Mouse (Mus musculus) CH12.LX (cell line): ENCODE data around the gene Nagpa. TPM values are rescaled to one million over a fixed set of nuclear protein-coding genes. Genes with fewer than 3 reads are reported as not detected.

ENCODE experiments used
- DNase-seq: peaks from one replicate; pipeline ENCODE4 v3.0.0-alpha.2; 2013; ENCODE audit errors: extremely low read depth
- H3K27ac ChIP-seq: 2 replicates; pipeline ENCODE4 v1.5.1; 2012; ENCODE audit warnings: low read depth, mild to moderate bottlenecking, control low read depth, moderate library complexity; ENCODE audit not compliant: insufficient read depth
- H3K27me3 ChIP-seq: replicated peaks from 2 replicates; pipeline ENCODE3; 2012; ENCODE audit warnings: inconsistent platforms
- H3K36me3 ChIP-seq, 2 experiments: replicated peaks in 1 of 2; 2 replicates each; pipeline versions ENCODE3 to v1.6.1; 2012; ENCODE audit warnings: inconsistent platforms in 1 of 2, low read length in 1 of 2, mild to moderate bottlenecking in 1 of 2, mixed read lengths in 1 of 2, moderate library complexity in 1 of 2; ENCODE audit not compliant: control insufficient read depth in 1 of 2, insufficient read depth in 1 of 2
- H3K4me1 ChIP-seq, 2 experiments: 2 replicates each; pipeline ENCODE4 v1.6.1; 2012; ENCODE audit warnings: inconsistent platforms in 1 of 2, moderate library complexity in 1 of 2; ENCODE audit not compliant: insufficient read depth in 2 of 2, control insufficient read depth in 1 of 2
- H3K4me2 ChIP-seq: 2 replicates; pipeline ENCODE4 v1.6.1; 2012; ENCODE audit warnings: low read depth, mild to moderate bottlenecking, control low read depth; ENCODE audit not compliant: poor library complexity, insufficient read depth, severe bottlenecking
- H3K4me3 ChIP-seq, 3 experiments: fragments of 150-350 bp in 1 of 3; sonication (generic) in 1 of 3; replicated peaks in 1 of 3; 2 replicates each; pipeline versions ENCODE3 to v1.5.1; 2011 to 2012; ENCODE audit warnings: low read depth in 2 of 3, low read length in 2 of 3, mild to moderate bottlenecking in 2 of 3, moderate library complexity in 2 of 3, control low read depth in 1 of 3, improper control_type of control experiment in 1 of 3, inconsistent platforms in 1 of 3, mixed read lengths in 1 of 3; ENCODE audit not compliant: poor library complexity in 1 of 3
- H3K79me2 ChIP-seq: replicated peaks from 2 replicates; pipeline ENCODE4 v1.6.1; 2012; ENCODE audit warnings: mild to moderate bottlenecking, moderate library complexity; ENCODE audit not compliant: control insufficient read depth, poor library complexity, insufficient read depth, severe bottlenecking; ENCODE audit errors: extremely low read depth
- H3K9ac ChIP-seq: 2 replicates; pipeline ENCODE4 v1.6.1; 2012; ENCODE audit warnings: low read depth, mild to moderate bottlenecking, control low read depth, moderate library complexity; ENCODE audit not compliant: insufficient read depth
- H3K9me3 ChIP-seq: replicated peaks from 2 replicates; pipeline ENCODE3; 2012; ENCODE audit warnings: low read length, inconsistent platforms, mixed read lengths
- BHLHE40 ChIP-seq: IDR thresholded peaks from 2 replicates; pipeline ENCODE4 v1.6.1; 2011; ENCODE audit warnings: mild to moderate bottlenecking, low read depth, low read length, improper control_type of control experiment
- CHD1 ChIP-seq: IDR thresholded peaks from 2 replicates; pipeline ENCODE4 v1.6.1; 2012; ENCODE audit warnings: low read depth, low read length, improper control_type of control experiment, inconsistent platforms
- CTCF ChIP-seq, 2 experiments: IDR thresholded peaks in 1 of 2; conservative IDR thresholded peaks in 1 of 2; 2 replicates each; pipeline ENCODE4 v1.5.1; 2011 to 2012; ENCODE audit warnings: low read depth in 2 of 2, low read length in 2 of 2, improper control_type of control experiment in 1 of 2, inconsistent platforms in 1 of 2, mild to moderate bottlenecking in 1 of 2, moderate library complexity in 1 of 2
- E2F4 ChIP-seq: IDR thresholded peaks from 2 replicates; pipeline ENCODE4 v1.6.1; 2011; ENCODE audit warnings: low read depth, low read length, improper control_type of control experiment; ENCODE audit not compliant: insufficient replicate concordance
- ELF1 ChIP-seq: IDR thresholded peaks from 2 replicates; pipeline ENCODE4 v1.6.1; 2014; ENCODE audit warnings: low read depth, mild to moderate bottlenecking, inconsistent platforms, low read length, improper control_type of control experiment
- JUN ChIP-seq: IDR thresholded peaks from 2 replicates; pipeline ENCODE4 v1.6.1; 2011; ENCODE audit warnings: low read depth, mild to moderate bottlenecking, low read length, improper control_type of control experiment, moderate library complexity; ENCODE audit not compliant: insufficient read depth
- JUND ChIP-seq: conservative IDR thresholded peaks from 2 replicates; pipeline ENCODE4 v1.6.1; 2011; ENCODE audit warnings: low read depth, low read length, improper control_type of control experiment
- KAT2A ChIP-seq: IDR thresholded peaks from 2 replicates; pipeline ENCODE4 v1.6.1; 2012; ENCODE audit warnings: low read length, improper control_type of control experiment, inconsistent platforms; ENCODE audit not compliant: insufficient replicate concordance
- MAFK ChIP-seq: IDR thresholded peaks from 2 replicates; pipeline ENCODE4 v1.6.1; 2011; ENCODE audit warnings: low read length, improper control_type of control experiment; ENCODE audit not compliant: insufficient replicate concordance
- MYC ChIP-seq: IDR thresholded peaks from 2 replicates; pipeline ENCODE4 v1.6.1; 2011; ENCODE audit warnings: low read depth, mild to moderate bottlenecking, improper control_type of control experiment, low read length
- NELFE ChIP-seq: IDR thresholded peaks from 2 replicates; pipeline ENCODE4 v1.6.1; 2011; ENCODE audit warnings: low read depth, low read length, improper control_type of control experiment
- RCOR1 ChIP-seq: conservative IDR thresholded peaks from 2 replicates; pipeline ENCODE4 v1.6.1; 2012; ENCODE audit warnings: low read depth, mild to moderate bottlenecking, inconsistent platforms, low read length, improper control_type of control experiment
- SIN3A ChIP-seq: IDR thresholded peaks from 2 replicates; pipeline ENCODE4 v1.6.1; 2012; ENCODE audit warnings: low read length, improper control_type of control experiment, inconsistent platforms
- SMC3 ChIP-seq: IDR thresholded peaks from 2 replicates; pipeline ENCODE4 v1.6.1; 2011; ENCODE audit warnings: low read depth, low read length, improper control_type of control experiment
- UBTF ChIP-seq: IDR thresholded peaks from 2 replicates; pipeline ENCODE4 v1.6.1; 2012; ENCODE audit warnings: low read depth, mild to moderate bottlenecking, inconsistent platforms, low read length, improper control_type of control experiment, moderate library complexity
- USF1 ChIP-seq: IDR thresholded peaks from 2 replicates; pipeline ENCODE4 v1.6.1; 2014; ENCODE audit warnings: low read depth, mild to moderate bottlenecking, inconsistent platforms, low read length, improper control_type of control experiment
- ZC3H11A ChIP-seq: IDR thresholded peaks from 2 replicates; pipeline ENCODE4 v1.6.1; 2012; ENCODE audit warnings: low read depth, mild to moderate bottlenecking, inconsistent platforms, low read length, improper control_type of control experiment
- ZMIZ1 ChIP-seq: IDR thresholded peaks from 2 replicates; pipeline ENCODE4 v1.6.1; 2012; ENCODE audit warnings: low read depth, mild to moderate bottlenecking, inconsistent platforms, low read length, improper control_type of control experiment
- ZNF384 ChIP-seq: IDR thresholded peaks from 2 replicates; pipeline ENCODE4 v1.6.1; 2012; ENCODE audit warnings: low read depth, low read length, improper control_type of control experiment, inconsistent platforms
- dilution Hi-C: fragments of 300-500 bp; cut with MboI; formaldehyde crosslinking; loops from 2 replicates; pipeline ENCODE4 v1.14.3; 2020; ENCODE audit warnings: low sequenced_read_pairs; ENCODE audit not compliant: extremely low pct_unique_long_range_greater_than_20kb, extremely low pct_ligation_motif_present
- in situ Hi-C: fragments of 300-500 bp; cut with MboI; formaldehyde crosslinking; loops from 3 replicates; pipeline ENCODE4 v1.14.3; 2019; ENCODE audit warnings: low sequenced_read_pairs, low pct_ligation_motif_present, low pct_unique_long_range_greater_than_20kb, mixed read lengths
- polyA plus RNA-seq: library from polyadenylated mRNA; unstranded; fragments of >175 nt; gene quantifications from 2 replicates; pipeline ENCODE4 v1.2.1, GENCODE M21; 2012; ENCODE audit warnings: low read depth; ENCODE audit not compliant: insufficient read length
- total RNA-seq, 2 experiments: library from RNA; depleted of rRNA; stranded (reverse); fragments of 300-350 nt in 1 of 2; fragments of >200 nt in 1 of 2; gene quantifications; 2 replicates each; pipeline ENCODE4 v1.2.3; 2012 to 2014

Nagpa gene
- total and polyA plus RNA-seq, 3 experiments, result 41.9 to 80.6 (median 50.2) TPM

- dilution Hi-C loops, result no loop called here
- H3K4me3 ChIP-seq, result no peak overlapping the region
- peaks cover 20% of the 10 kb centered on the region for H3K27me3 ChIP-seq
- H3K4me1 ChIP-seq, result peaks cover 5 to 15% of the 10 kb centered on the region in 2 experiments
- TF ChIP-seq USF1 (no peak), SIN3A (no peak), SMC3 (no peak), MAFK (no peak), ZNF384 (no peak)
- no peaks in the 10 kb centered on the region for H3K36me3 ChIP-seq
- no peak for DNase-seq
- no peak overlapping the region for H3K27ac ChIP-seq
- H3K79me2 ChIP-seq, result no peaks in the 10 kb centered on the region
- in situ Hi-C loops, result no loop called here
- H3K9ac ChIP-seq, result no peak overlapping the region
- no peak overlapping the region for H3K4me2 ChIP-seq
- H3K9me3 ChIP-seq, result no peaks in the 10 kb centered on the region
Observed at GRCm38 (mm10) chr16:5214126-5214525, 10.3 kb upstream of the Nagpa start.

GRCm38 (mm10) chr16:5212150-5212549 lies 8.3 kb upstream of the Nagpa start:
- in situ Hi-C loops, result no loop called here
- H3K9me3 ChIP-seq, result no peaks in the 10 kb centered on the region
- H3K27me3 ChIP-seq, result peaks cover 2% of the 10 kb centered on the region
- peaks cover 5 to 15% of the 10 kb centered on the region in 2 experiments for H3K4me1 ChIP-seq
- H3K36me3 ChIP-seq, result peaks cover 0 to 6% of the 10 kb centered on the region in 2 experiments
- TF ChIP-seq JUN (no peak), UBTF (no peak), ZC3H11A (no peak), CTCF (conservative IDR thresholded peaks at IDR 0.05 in 1 of 2, IDR thresholded peaks at IDR 0.05 in 1 of 2; ENCODE audit: low read depth in 2 of 2, low read length in 2 of 2) (no peak), RCOR1 (no peak), NELFE (no peak), E2F4 (no peak)
- TF ChIP-seq, all 38 proteins: peak for 0
- DNase-seq, result no peak
- Histone ChIP-seq H3K79me2 (no peaks in the 10 kb centered on the region), H3K27ac (no peak overlapping the region), H3K9ac (no peak overlapping the region), H3K4me2 (no peak overlapping the region), H3K4me3 (no peak overlapping the region)
- dilution Hi-C loops, result no loop called here

GRCm38 (mm10) chr16:5210365-5210764 lies 6.6 kb upstream of the Nagpa start:
- dilution Hi-C loops (no loop called here), in situ Hi-C loops (no loop called here)
- peak; percentile 38 for DNase-seq
- H3K4me3 ChIP-seq, result no peak overlapping the region
- H3K36me3 ChIP-seq, result peaks cover 0 to 19% of the 10 kb centered on the region in 2 experiments
- TF ChIP-seq ZMIZ1 (no peak), ELF1 (no peak), MYC (no peak), BHLHE40 (no peak), JUND (no peak), KAT2A (no peak), CHD1 (no peak), UBTF (no peak), MAFK (no peak), ZNF384 (no peak)
- no peaks in the 10 kb centered on the region for H3K9me3 ChIP-seq
- H3K79me2 ChIP-seq, result no peaks in the 10 kb centered on the region
- no peak overlapping the region for H3K27ac ChIP-seq
- H3K4me2 ChIP-seq, result no peak overlapping the region
- peaks cover 1% of the 10 kb centered on the region for H3K27me3 ChIP-seq
- H3K9ac ChIP-seq, result no peak overlapping the region
- H3K4me1 ChIP-seq, result peaks cover 5 to 26% of the 10 kb centered on the region in 2 experiments
